17 mouse cellular contexts compared by ENCODE assay signal in genomic region chr11:120706120-120706519, GRCm38 (mm10). TPM values are rescaled to one million over a fixed set of nuclear protein-coding genes. Genes with fewer than 3 reads are reported as not detected.
A peak's percentile ranks its signal among the peaks of the same experiment; 100 is the strongest.
DNase-seq lines count a peak whose midpoint lies in the region; ATAC-seq lines count a peak whose summit lies in the region.
"Had no signal": no experiment of that assay in that cellular context is flagged by ENCODE, and none has a peak within 500 bp of the region (broad histone marks: within the 10 kb centered on the region; RNA-seq: fewer than 3 reads in every experiment).

No protein-coding gene starts in this region.

- DNase-seq in heart, postnatal 36 days, result no peak
- no peak for DNase-seq in lung, postnatal 10 days
- DNase-seq in embryonic facial prominence, embryonic 11.5 days (ENCODE audit: low spot score), result no peak
- no peak for DNase-seq in Muller cell, postnatal 12 days (ENCODE audit: inconsistent ontology term)
- DNase-seq in cerebellum, postnatal 25 days, result no peak
- DNase-seq: adrenal gland, postnatal 10 days; cerebellum, adult 18-20 months; kidney, postnatal 10 days; layer of hippocampus, adult 9-11 months; liver; liver, postnatal 0 days had no signal

- peak overlapping the region; percentile 89 for H3K27ac ChIP-seq in heart, embryonic 13.5 days (replicated peaks)
- H3K27ac ChIP-seq in lung, embryonic 16.5 days (ENCODE audit: low read length), result 0 out of 2 replicates have a peak overlapping the region, but pooled peaks have one; percentile 16
- H3K27ac ChIP-seq in embryonic facial prominence, embryonic 11.5 days (replicated peaks; ENCODE audit: low read depth, low read length), result peak overlapping the region; percentile 23; the same call in 1 of the 2 replicates
- peak overlapping the region; percentile 58 for H3K27ac ChIP-seq in limb, embryonic 15.5 days
- H3K27ac ChIP-seq: forebrain, embryonic 13.5 days had no signal

- no peak overlapping the region for H3K4me3 ChIP-seq in heart, embryonic 13.5 days
- no peak overlapping the region for H3K4me3 ChIP-seq in lung, embryonic 16.5 days (ENCODE audit: low read length)
- no peak overlapping the region for H3K4me3 ChIP-seq in embryonic facial prominence, embryonic 11.5 days (ENCODE audit: low read depth, low read length)
- H3K4me3 ChIP-seq in limb, embryonic 15.5 days, result no peak overlapping the region
- H3K4me3 ChIP-seq: forebrain, embryonic 13.5 days; hindbrain, embryonic 12.5 days had no signal

- WGBS in heart, embryonic 13.5 days, result 55% methylated on average over 5 of the region's 5 CpGs
- 44% methylated on average over 5 of the region's 5 CpGs for WGBS in lung, embryonic 16.5 days
- WGBS in embryonic facial prominence, embryonic 11.5 days, result 74% methylated on average over 5 of the region's 5 CpGs
- WGBS in limb, embryonic 15.5 days, result 59% methylated on average over 5 of the region's 5 CpGs

- H3K36me3 ChIP-seq in heart, embryonic 13.5 days, result peaks cover 42% of the 10 kb centered on the region
- H3K36me3 ChIP-seq in lung, embryonic 16.5 days (ENCODE audit: control insufficient read depth, insufficient read depth, low read length), result peaks cover 7% of the 10 kb centered on the region; the same call in 1 of the 2 replicates
- no peaks in the 10 kb centered on the region; the same call in none of the 2 replicates for H3K36me3 ChIP-seq in embryonic facial prominence, embryonic 11.5 days (replicated peaks; ENCODE audit: control insufficient read depth, insufficient read depth, low read depth, low read length)
- peaks cover 38% of the 10 kb centered on the region for H3K36me3 ChIP-seq in limb, embryonic 15.5 days

- no peaks in the 10 kb centered on the region for H3K27me3 ChIP-seq in heart, embryonic 13.5 days (replicated peaks)
- H3K27me3 ChIP-seq in lung, embryonic 16.5 days (ENCODE audit: control insufficient read depth, insufficient read depth, low read depth, low read length), result no peaks in the 10 kb centered on the region
- no peaks in the 10 kb centered on the region for H3K27me3 ChIP-seq in embryonic facial prominence, embryonic 11.5 days (ENCODE audit: control insufficient read depth, insufficient read depth, low read length)
- no peaks in the 10 kb centered on the region for H3K27me3 ChIP-seq in limb, embryonic 15.5 days
- H3K27me3 ChIP-seq: forebrain, embryonic 13.5 days; hindbrain, embryonic 12.5 days had no signal

- intact Hi-C loops in heart, postnatal 36 days (cut with DNase I), result no loop called here

- H3K9ac ChIP-seq in heart, embryonic 13.5 days, result peak overlapping the region; percentile 71
- H3K9ac ChIP-seq in lung, embryonic 16.5 days (ENCODE audit: low read length), result no peak overlapping the region
- no peak overlapping the region for H3K9ac ChIP-seq in embryonic facial prominence, embryonic 11.5 days (replicated peaks; ENCODE audit: low read length)
- H3K9ac ChIP-seq in limb, embryonic 15.5 days, result no peak overlapping the region
- H3K9ac ChIP-seq: forebrain, embryonic 13.5 days; liver, postnatal 0 days had no signal

- no peak for ATAC-seq in heart, embryonic 13.5 days (ENCODE audit: extremely low read depth, insufficient number of reproducible peaks, low FRiP score, low TSS enrichment)
- no peak for ATAC-seq in lung, embryonic 16.5 days (ENCODE audit: low read depth)
- ATAC-seq in embryonic facial prominence, embryonic 11.5 days (replicated peaks; ENCODE audit: insufficient number of reproducible peaks, low FRiP score, low TSS enrichment, low read depth), result no peak
- no peak for ATAC-seq in limb, embryonic 15.5 days (ENCODE audit: insufficient number of reproducible peaks, low FRiP score, low TSS enrichment, low read depth)
- ATAC-seq: forebrain, embryonic 13.5 days; intestine, embryonic 16.5 days; liver, postnatal 0 days had no signal

- 0 out of 2 replicates have a peak overlapping the region, but pooled peaks have one; percentile 48 for H3K4me2 ChIP-seq in heart, embryonic 13.5 days
- H3K4me2 ChIP-seq in lung, embryonic 16.5 days (ENCODE audit: low read depth, low read length), result no peak overlapping the region
- no peak overlapping the region for H3K4me2 ChIP-seq in embryonic facial prominence, embryonic 11.5 days (ENCODE audit: low read depth, low read length)
- H3K4me2 ChIP-seq in limb, embryonic 15.5 days, result no peak overlapping the region
- H3K4me2 ChIP-seq: forebrain, embryonic 13.5 days; hindbrain, embryonic 12.5 days had no signal

- peaks cover 51% of the 10 kb centered on the region for H3K4me1 ChIP-seq in heart, embryonic 13.5 days
- peaks cover 32% of the 10 kb centered on the region for H3K4me1 ChIP-seq in lung, embryonic 16.5 days (replicated peaks; ENCODE audit: control insufficient read depth, insufficient read depth, low read length)
- peaks cover 32% of the 10 kb centered on the region for H3K4me1 ChIP-seq in embryonic facial prominence, embryonic 11.5 days (ENCODE audit: control insufficient read depth, insufficient read depth, low read length)
- H3K4me1 ChIP-seq in limb, embryonic 15.5 days, result peaks cover 65% of the 10 kb centered on the region

- H3K9me3 ChIP-seq in heart, embryonic 13.5 days, result no peaks in the 10 kb centered on the region
- no peaks in the 10 kb centered on the region for H3K9me3 ChIP-seq in lung, embryonic 16.5 days (ENCODE audit: control insufficient read depth, low read length)
- H3K9me3 ChIP-seq in embryonic facial prominence, embryonic 11.5 days (replicated peaks; ENCODE audit: control insufficient read depth, low read length), result no peaks in the 10 kb centered on the region
- no peaks in the 10 kb centered on the region for H3K9me3 ChIP-seq in limb, embryonic 15.5 days
- H3K9me3 ChIP-seq: forebrain, embryonic 13.5 days; hindbrain, embryonic 12.5 days had no signal

RNA-seq across cellular contexts. Expression of gene Cenpx, which starts 7.4 kb away (rescaled TPM):
- polyA plus RNA-seq in heart, embryonic 13.5 days (2015; fragmentation: Nextera tagmentation; extraction: Ambion mirVana), result 120 and 122 TPM in 2 replicates
- 10 to 100 TPM; 33.1 to 38.3 TPM for total RNA-seq in heart, postnatal 36 days (2021)
- polyA plus RNA-seq in lung, embryonic 16.5 days (2015; fragmentation: Nextera tagmentation; extraction: Ambion mirVana), result 156 and 170 TPM in 2 replicates
- 118 and 124 TPM in 2 replicates for polyA plus RNA-seq in embryonic facial prominence, embryonic 11.5 days (2014; fragmentation: Nextera tagmentation; extraction: Ambion mirVana)
- 156 and 166 TPM in 2 replicates for polyA plus RNA-seq in limb, embryonic 15.5 days (2015; fragmentation: Nextera tagmentation; extraction: Ambion mirVana)

RNA-seq across cellular contexts. Expression of gene Lrrc45, which starts 7.6 kb away (rescaled TPM):
- polyA plus RNA-seq in heart, embryonic 13.5 days (2015; fragmentation: Nextera tagmentation; extraction: Ambion mirVana), result 27.8 and 28.1 TPM in 2 replicates
- 1 to 10 TPM; 5.3 to 7.0 TPM for total RNA-seq in heart, postnatal 36 days (2021)
- 58.2 and 63.9 TPM in 2 replicates for polyA plus RNA-seq in lung, embryonic 16.5 days (2015; fragmentation: Nextera tagmentation; extraction: Ambion mirVana)
- polyA plus RNA-seq in embryonic facial prominence, embryonic 11.5 days (2014; fragmentation: Nextera tagmentation; extraction: Ambion mirVana), result 35.0 and 35.9 TPM in 2 replicates
- polyA plus RNA-seq in limb, embryonic 15.5 days (2015; fragmentation: Nextera tagmentation; extraction: Ambion mirVana), result 63.7 and 65.9 TPM in 2 replicates

RNA-seq across cellular contexts. Expression of gene Rac3, which starts 15.2 kb away (rescaled TPM):
- polyA plus RNA-seq in heart, embryonic 13.5 days (2015; fragmentation: Nextera tagmentation; extraction: Ambion mirVana), result 6.4 and 9.8 TPM in 2 replicates
- total RNA-seq in heart, postnatal 36 days (2021), result 1 to 10 TPM in 1 of 2 experiments, under 1 TPM in 1; 0.36 to 1.6 TPM
- polyA plus RNA-seq in lung, embryonic 16.5 days (2015; fragmentation: Nextera tagmentation; extraction: Ambion mirVana), result 53.5 and 54.2 TPM in 2 replicates
- polyA plus RNA-seq in embryonic facial prominence, embryonic 11.5 days (2014; fragmentation: Nextera tagmentation; extraction: Ambion mirVana), result 9.7 and 10.9 TPM in 2 replicates
- 44.4 and 56.4 TPM in 2 replicates for polyA plus RNA-seq in limb, embryonic 15.5 days (2015; fragmentation: Nextera tagmentation; extraction: Ambion mirVana)

RNA-seq across cellular contexts. Expression of gene Dcxr, which starts 21.0 kb away (rescaled TPM):
- 7.5 and 7.6 TPM in 2 replicates for polyA plus RNA-seq in heart, embryonic 13.5 days (2015; fragmentation: Nextera tagmentation; extraction: Ambion mirVana)
- total RNA-seq in heart, postnatal 36 days (2021), result 10 to 100 TPM in 1 of 2 experiments, 1 to 10 TPM in 1; 9.2 to 12.0 TPM
- 69.5 and 92.2 TPM in 2 replicates for polyA plus RNA-seq in lung, embryonic 16.5 days (2015; fragmentation: Nextera tagmentation; extraction: Ambion mirVana)
- polyA plus RNA-seq in embryonic facial prominence, embryonic 11.5 days (2014; fragmentation: Nextera tagmentation; extraction: Ambion mirVana), result 10.7 and 11.7 TPM in 2 replicates
- polyA plus RNA-seq in limb, embryonic 15.5 days (2015; fragmentation: Nextera tagmentation; extraction: Ambion mirVana), result 18.2 and 20.2 TPM in 2 replicates

RNA-seq across cellular contexts. Expression of gene Cbr2, which starts 25.8 kb away (rescaled TPM):
- 2.1 and 3.8 TPM in 2 replicates for polyA plus RNA-seq in heart, embryonic 13.5 days (2015; fragmentation: Nextera tagmentation; extraction: Ambion mirVana)
- 10 to 100 TPM; 14.4 to 19.7 TPM for total RNA-seq in heart, postnatal 36 days (2021)
- 194 and 348 TPM in 2 replicates for polyA plus RNA-seq in lung, embryonic 16.5 days (2015; fragmentation: Nextera tagmentation; extraction: Ambion mirVana)
- polyA plus RNA-seq in embryonic facial prominence, embryonic 11.5 days (2014; fragmentation: Nextera tagmentation; extraction: Ambion mirVana), result 3.3 and 3.7 TPM in 2 replicates
- 12.6 and 16.7 TPM in 2 replicates for polyA plus RNA-seq in limb, embryonic 15.5 days (2015; fragmentation: Nextera tagmentation; extraction: Ambion mirVana)
- polyA plus RNA-seq: forebrain, embryonic 13.5 days had no signal

Comparison
In these comparisons a context has a peak if more than half of its experiments do, and no peak if none do; other contexts are left out.
1. H3K27ac ChIP-seq: peak in every context shown above with its lines; median percentile 89 in heart, embryonic 13.5 days; 58 in limb, embryonic 15.5 days; 23 in embryonic facial prominence, embryonic 11.5 days; 16 in lung, embryonic 16.5 days.